Mouse (Mus musculus) megakaryocyte-erythroid progenitor cell, adult 5 weeks (primary cell): ENCODE data around the gene 4931428F04Rik. TPM values are rescaled to one million over a fixed set of nuclear protein-coding genes. Genes with fewer than 3 reads are reported as not detected.

Experiments used
- polyA plus RNA-seq: library from polyadenylated mRNA; stranded (reverse); fragments of >175 nt; gene quantifications from 2 replicates; pipeline ENCODE4 v1.2.3, GENCODE M21; 2012

The 4931428F04Rik gene
- 3.8 and 4.6 TPM in 2 replicates for polyA plus RNA-seq

GRCm38 (mm10) chr8:105289805-105290460 lies at the start of gene 4931428F04Rik:
4931428F04Rik (minus strand) TSS chr8:105289864.

GRCm38 (mm10) chr8:105326141-105326672 lies 36.5 kb upstream of the 4931428F04Rik start, which contains the start of the genes Lrrc29 and Tmem208:
Lrrc29 (minus strand) TSS chr8:105326278.
Tmem208 (plus strand) TSS chr8:105326354.

GRCm38 (mm10) chr8:105305211-105306145 lies 15.8 kb upstream of the 4931428F04Rik start, which contains the start of gene Elmo3:
Elmo3 (plus strand) TSS chr8:105305601.

GRCm38 (mm10) chr8:105297511-105298192 lies 8.0 kb upstream of the 4931428F04Rik start, which contains the start of gene E2f4:
E2f4 (plus strand) TSS chr8:105297663.

DNA sequence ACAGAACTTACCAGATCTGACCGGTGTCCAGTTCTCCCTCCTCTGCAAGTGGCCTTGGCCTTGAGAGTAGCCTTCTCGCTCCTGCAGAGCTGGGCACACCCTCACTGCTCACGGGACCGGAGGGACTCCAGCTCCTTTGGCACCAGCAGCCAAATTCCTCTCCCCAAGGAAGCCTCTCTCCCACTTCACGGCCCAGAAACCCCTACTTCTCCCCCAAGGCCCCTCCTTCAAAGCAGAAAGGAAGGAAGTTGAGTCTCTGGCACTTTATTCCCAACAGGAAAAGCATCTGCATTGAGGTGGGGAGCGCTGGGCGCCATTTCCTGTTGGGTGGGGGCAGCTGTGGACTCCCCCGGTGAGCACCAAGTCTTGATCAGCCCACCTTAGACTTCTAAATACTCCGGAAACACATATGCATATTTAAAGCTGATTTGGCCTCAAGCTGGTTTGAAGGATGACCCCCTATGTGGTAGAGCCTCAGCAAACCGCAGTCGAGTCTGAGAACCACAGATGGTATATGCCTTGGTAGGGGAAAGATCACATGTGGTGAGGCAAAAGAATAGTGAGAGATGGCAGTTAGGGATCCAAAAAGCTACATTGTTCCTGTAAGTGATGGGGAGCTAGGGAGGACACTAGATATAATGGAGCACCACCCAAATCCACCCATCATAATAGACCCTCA lies 6.4 kb upstream of the 4931428F04Rik start, which contains the start of gene Exoc3l:
TSS of gene Exoc3l (minus strand) at position 207 of the 679 bp plus-strand sequence.

GRCm38 (mm10) chr8:105275840-105276239 lies 13.8 kb downstream of the 4931428F04Rik start, which contains the start of gene Nol3:
Nol3 (plus strand) TSS chr8:105276140.

DNA sequence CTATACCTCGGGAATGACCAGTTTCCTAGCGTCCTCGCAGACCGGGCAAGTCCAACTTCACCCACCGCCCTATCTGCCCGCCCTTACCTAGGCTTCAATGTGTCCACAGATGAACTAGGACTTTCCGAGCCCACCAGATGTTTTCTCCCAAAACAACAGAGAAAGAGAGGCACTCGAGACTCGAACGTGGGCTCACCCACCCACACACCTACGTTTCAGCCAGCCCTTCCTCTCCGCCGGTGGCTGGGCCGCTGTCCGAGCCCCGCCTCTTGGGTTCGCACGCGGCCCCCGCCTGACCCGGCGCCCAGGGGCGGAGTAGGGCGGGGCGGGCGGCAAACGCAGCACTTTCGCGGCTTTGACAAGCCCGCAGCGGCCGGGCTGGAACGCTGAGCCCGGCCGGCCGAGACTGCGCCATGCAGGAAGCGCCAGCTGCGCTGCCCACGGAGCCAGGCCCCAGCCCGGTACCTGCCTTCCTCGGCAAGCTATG lies 20.2 kb downstream of the 4931428F04Rik start, which contains the start of gene Hsf4:
TSS of gene Hsf4 (plus strand) at position 341 of the 487 bp plus-strand sequence.

GRCm38 (mm10) chr8:105264024-105264982 lies 25.4 kb downstream of the 4931428F04Rik start, which contains the start of the genes Tradd and Fbxl8:
Tradd (minus strand) TSS chr8:105264609.
Fbxl8 (plus strand) TSS chr8:105264648.

GRCm38 (mm10) chr8:105254966-105255350 lies 34.7 kb downstream of the 4931428F04Rik start, which contains the start of gene B3gnt9:
B3gnt9 (minus strand) TSS chr8:105255153.

Other genes starting within 250 kb of the 4931428F04Rik start
- gene Ces3a, start 241.3 kb downstream of the 4931428F04Rik start, polyA plus RNA-seq = not detected in 2 replicates
- gene Ces3b, start 206.1 kb downstream of the 4931428F04Rik start, polyA plus RNA-seq = not detected in 2 replicates
- not detected in 2 replicates for gene Ces4a, start 158.1 kb downstream of the 4931428F04Rik start, polyA plus RNA-seq
- gene Cbfb, start 119.2 kb downstream of the 4931428F04Rik start, polyA plus RNA-seq = 37.9 and 39.6 TPM in 2 replicates
- gene D230025D16Rik, start 64.7 kb downstream of the 4931428F04Rik start, polyA plus RNA-seq = 5.9 and 6.6 TPM in 2 replicates
- 2.3 and 3.5 TPM in 2 replicates for gene B3gnt9, start 34.7 kb downstream of the 4931428F04Rik start, polyA plus RNA-seq
- gene Tradd, start 25.3 kb downstream of the 4931428F04Rik start, polyA plus RNA-seq = 29.0 and 32.2 TPM in 2 replicates
- 6.1 and 10.2 TPM in 2 replicates for gene Fbxl8, start 25.2 kb downstream of the 4931428F04Rik start, polyA plus RNA-seq
- gene Hsf4, start 20.1 kb downstream of the 4931428F04Rik start, polyA plus RNA-seq = 0.05 and 0.12 TPM in 2 replicates
- 0.22 TPM in 1 of 2 replicates, not detected in the other for gene Nol3, start 13.7 kb downstream of the 4931428F04Rik start, polyA plus RNA-seq
- gene Exoc3l, start 6.2 kb upstream of the 4931428F04Rik start, polyA plus RNA-seq = 5.4 and 6.5 TPM in 2 replicates
- gene E2f4, start 7.8 kb upstream of the 4931428F04Rik start, polyA plus RNA-seq = 60.7 and 71.9 TPM in 2 replicates
- gene Elmo3, start 15.7 kb upstream of the 4931428F04Rik start, polyA plus RNA-seq = 1.5 and 2.0 TPM in 2 replicates
- 1.2 and 1.3 TPM in 2 replicates for gene Lrrc29, start 36.4 kb upstream of the 4931428F04Rik start, polyA plus RNA-seq
- 23.7 and 24.6 TPM in 2 replicates for gene Tmem208, start 36.5 kb upstream of the 4931428F04Rik start, polyA plus RNA-seq
- 23.7 and 27.7 TPM in 2 replicates for gene Fhod1, start 58.1 kb upstream of the 4931428F04Rik start, polyA plus RNA-seq
- 2.1 and 2.9 TPM in 2 replicates for gene Slc9a5, start 59.0 kb upstream of the 4931428F04Rik start, polyA plus RNA-seq
- gene Plekhg4, start 83.4 kb upstream of the 4931428F04Rik start, polyA plus RNA-seq = 0.06 and 0.10 TPM in 2 replicates
- gene Kctd19, start 123.6 kb upstream of the 4931428F04Rik start, polyA plus RNA-seq = not detected in 2 replicates
- gene Lrrc36, start 123.7 kb upstream of the 4931428F04Rik start, polyA plus RNA-seq = 0.42 and 0.69 TPM in 2 replicates
- gene Tppp3, start 181.7 kb upstream of the 4931428F04Rik start, polyA plus RNA-seq = 1.6 and 2.3 TPM in 2 replicates
- 15.9 and 23.7 TPM in 2 replicates for gene Zdhhc1, start 207.0 kb upstream of the 4931428F04Rik start, polyA plus RNA-seq
- gene Hsd11b2, start 228.9 kb upstream of the 4931428F04Rik start, polyA plus RNA-seq = 0.16 TPM in 1 of 2 replicates, not detected in the other